Mouse (Mus musculus): ENCODE results near the gene Ptgfr. TPM values are rescaled to one million over a fixed set of nuclear protein-coding genes. Genes with fewer than 3 reads are reported as not detected.

Gene Ptgfr
- polyA plus RNA-seq, 1 experiment, result not detected

- Histone ChIP-seq H3K36me3 (replicated peaks; ENCODE audit: low read length) (no peaks in the 10 kb centered on the region), H3K27me3 (replicated peaks) (no peaks in the 10 kb centered on the region), H3K4me3 (replicated peaks) (no peak within 1 kb of the TSS), H3K9me3 (peaks cover 4% of the 10 kb centered on the region; the same call in 1 of the 2 replicates), H3K4me1 (no peaks in the 10 kb centered on the region)
- TF ChIP-seq GATA1 (IDR thresholded peaks at IDR 0.05; ENCODE audit: borderline replicate concordance, low read length) (no peak), FLI1 (IDR thresholded peaks at IDR 0.05; ENCODE audit: low read length) (no peak)
Measured at GRCm38 (mm10) chr3:151749737-151750136, 87.7 kb downstream of the Ptgfr start, which contains the start of gene Ifi44. TSS of gene Ifi44 (minus strand) at chr3:151749960.

- H3K9me3 ChIP-seq, result peaks cover 4% of the 10 kb centered on the region; the same call in 1 of the 2 replicates
- H3K4me1 ChIP-seq, result no peaks in the 10 kb centered on the region
- no peaks in the 10 kb centered on the region for H3K27me3 ChIP-seq (replicated peaks)
- H3K36me3 ChIP-seq (replicated peaks; ENCODE audit: low read length), result no peaks in the 10 kb centered on the region
- TF ChIP-seq GATA1 (IDR thresholded peaks at IDR 0.05; ENCODE audit: borderline replicate concordance, low read length) (no peak), FLI1 (IDR thresholded peaks at IDR 0.05; ENCODE audit: low read length) (no peak)
- no peak overlapping the region for H3K4me3 ChIP-seq (replicated peaks)
Measured at GRCm38 (mm10) chr3:151748514-151748913, 88.9 kb downstream of the Ptgfr start.

Other genes starting within 250 kb of the Ptgfr start
- gene Ifi44, start 87.7 kb downstream of the Ptgfr start, polyA plus RNA-seq (2012; ENCODE audit: insufficient read depth, low replicate concordance), result not detected in 2 replicates
- not detected in 2 replicates for gene Ifi44l, start 74.7 kb downstream of the Ptgfr start, polyA plus RNA-seq (2012; ENCODE audit: insufficient read depth, low replicate concordance)

Measured in megakaryocyte, embryonic 14.5 days (primary cell).